Mouse (Mus musculus) hindlimb bud, embryonic 11.5 days (tissue): ENCODE results near the gene Gm11492.

ENCODE experiments used
- DNase-seq: peaks from one replicate; pipeline ENCODE4 v3.0.0-alpha.2; 2012; ENCODE audit warnings: low read depth, low spot score; ENCODE audit errors: extremely low spot score

Gene Gm11492

GRCm38 (mm10) chr11:87578249-87578962, 12.0 kb downstream of the Gm11492 start:
- no peak for DNase-seq

- DNase-seq, result no peak
Observed at GRCm38 (mm10) chr11:87578963-87579601, 12.6 kb downstream of the Gm11492 start.

DNA sequence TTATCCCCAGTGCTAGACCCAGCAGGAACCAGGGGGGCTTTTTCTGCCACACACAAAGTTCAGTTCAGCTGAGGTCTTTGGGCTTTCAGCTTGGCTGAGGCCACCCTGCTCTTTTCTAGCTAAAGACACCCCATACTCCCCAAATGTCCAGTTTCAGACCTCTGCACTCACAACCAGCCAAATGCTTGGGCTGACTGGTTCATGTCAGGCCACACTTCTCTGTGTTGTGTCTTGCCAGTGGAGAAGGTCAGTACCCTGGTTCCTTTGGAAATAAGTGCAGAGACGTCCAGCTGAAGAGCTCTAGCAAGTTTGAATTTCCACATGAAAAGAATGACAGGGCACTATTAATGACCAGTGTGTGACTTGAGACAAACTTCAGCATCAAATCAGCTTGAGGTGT, 13.3 kb downstream of the Gm11492 start:
- DNase-seq, result no peak

DNA sequence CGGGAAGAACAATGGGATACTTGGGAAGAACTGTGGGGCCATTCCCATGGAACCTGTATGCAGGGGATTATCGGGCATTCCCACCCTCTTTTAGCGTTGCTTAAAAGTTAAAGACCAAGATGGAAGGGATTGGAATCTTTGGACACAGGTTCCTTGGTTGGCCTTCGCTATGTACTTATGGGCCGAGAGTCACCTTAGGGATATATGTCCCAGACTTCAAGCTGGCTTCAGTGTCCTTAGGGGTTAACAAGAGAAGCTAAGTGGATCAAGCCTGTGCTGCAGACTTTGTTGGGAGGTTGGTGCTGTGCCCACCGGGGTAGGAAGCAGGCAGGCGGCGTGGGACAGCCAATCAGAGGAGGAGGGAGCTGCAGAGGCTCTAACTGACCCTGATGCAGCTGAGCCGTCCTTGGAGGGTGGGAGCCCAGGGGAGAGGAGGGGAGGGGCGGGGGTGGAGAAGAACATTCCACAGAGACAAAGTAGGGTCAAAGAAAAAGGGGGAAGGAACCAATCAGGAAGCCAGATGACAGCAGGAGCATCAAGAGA, 14.2 kb downstream of the Gm11492 start:
- DNase-seq, result no peak

DNA sequence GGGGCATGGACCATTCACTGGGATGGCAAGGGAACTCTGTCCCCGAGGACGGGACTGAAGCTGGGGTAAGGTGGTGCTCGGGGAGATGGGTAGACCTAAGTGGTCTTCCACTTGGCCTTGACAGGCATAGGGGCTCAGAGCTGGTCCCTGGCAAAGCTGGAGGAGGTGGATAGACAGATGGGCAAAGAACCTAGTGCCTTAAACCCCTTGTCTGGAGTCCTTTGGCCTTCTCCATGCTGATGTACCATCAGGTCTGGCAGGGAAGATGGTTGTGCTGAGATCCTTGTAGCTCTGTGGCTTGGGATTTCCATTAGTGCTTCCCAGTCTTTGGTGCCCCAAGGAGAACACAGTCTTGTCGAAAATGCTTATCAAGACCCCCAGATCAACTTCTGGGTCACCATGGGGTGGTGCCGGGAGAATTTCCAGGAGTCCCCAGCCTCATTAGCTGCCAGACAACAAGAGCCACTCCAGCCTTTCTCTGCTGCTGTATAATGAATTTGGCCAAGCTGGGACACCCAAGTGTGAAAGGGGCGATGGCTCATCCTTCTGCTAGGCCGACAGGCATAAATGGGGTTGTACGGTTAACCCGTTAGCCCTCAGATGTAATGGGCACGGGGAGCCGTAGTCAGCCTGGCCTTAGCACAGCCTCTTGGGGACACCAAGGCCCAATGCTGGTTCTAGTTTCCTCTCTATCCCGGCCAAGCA, 14.9 kb downstream of the Gm11492 start:
- no peak for DNase-seq

DNA sequence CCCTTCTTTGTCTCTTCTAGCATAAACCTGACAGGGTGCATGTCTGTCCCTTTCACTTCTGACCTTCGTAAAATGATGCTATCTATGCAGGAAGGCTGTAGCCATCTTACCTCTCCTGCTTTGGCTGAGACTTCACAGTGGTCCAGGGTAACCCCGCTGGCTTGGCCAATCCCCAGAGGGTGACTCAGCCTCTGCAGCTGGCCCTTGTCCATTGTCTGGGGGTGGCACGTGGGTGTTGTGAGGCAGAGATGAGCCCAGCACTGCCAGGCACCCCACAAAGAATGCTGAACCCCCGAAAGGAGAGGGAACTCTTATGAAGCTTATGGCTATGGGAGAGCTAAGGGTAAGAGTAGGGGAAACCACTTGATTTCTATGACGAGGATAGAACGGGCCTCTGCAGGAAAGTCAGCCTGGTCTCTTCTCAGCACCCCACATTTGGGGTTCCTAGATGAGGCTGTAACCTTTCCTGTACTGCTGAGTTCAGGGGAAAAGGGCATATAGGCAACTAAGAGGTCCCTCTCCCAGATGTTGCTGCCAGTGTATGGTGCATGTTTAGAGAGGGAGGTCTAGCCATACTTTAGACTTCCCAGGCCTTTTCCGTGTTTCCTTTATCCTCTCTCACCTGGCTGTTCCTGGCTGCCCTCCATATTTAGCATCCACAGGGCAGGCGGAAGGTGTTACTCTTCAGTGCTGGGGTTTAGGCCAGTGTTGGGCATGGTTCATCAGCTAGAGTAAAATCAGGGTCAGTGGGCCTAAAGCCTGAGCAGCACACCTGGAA, 15.7 kb downstream of the Gm11492 start:
- DNase-seq, result no peak

DNA sequence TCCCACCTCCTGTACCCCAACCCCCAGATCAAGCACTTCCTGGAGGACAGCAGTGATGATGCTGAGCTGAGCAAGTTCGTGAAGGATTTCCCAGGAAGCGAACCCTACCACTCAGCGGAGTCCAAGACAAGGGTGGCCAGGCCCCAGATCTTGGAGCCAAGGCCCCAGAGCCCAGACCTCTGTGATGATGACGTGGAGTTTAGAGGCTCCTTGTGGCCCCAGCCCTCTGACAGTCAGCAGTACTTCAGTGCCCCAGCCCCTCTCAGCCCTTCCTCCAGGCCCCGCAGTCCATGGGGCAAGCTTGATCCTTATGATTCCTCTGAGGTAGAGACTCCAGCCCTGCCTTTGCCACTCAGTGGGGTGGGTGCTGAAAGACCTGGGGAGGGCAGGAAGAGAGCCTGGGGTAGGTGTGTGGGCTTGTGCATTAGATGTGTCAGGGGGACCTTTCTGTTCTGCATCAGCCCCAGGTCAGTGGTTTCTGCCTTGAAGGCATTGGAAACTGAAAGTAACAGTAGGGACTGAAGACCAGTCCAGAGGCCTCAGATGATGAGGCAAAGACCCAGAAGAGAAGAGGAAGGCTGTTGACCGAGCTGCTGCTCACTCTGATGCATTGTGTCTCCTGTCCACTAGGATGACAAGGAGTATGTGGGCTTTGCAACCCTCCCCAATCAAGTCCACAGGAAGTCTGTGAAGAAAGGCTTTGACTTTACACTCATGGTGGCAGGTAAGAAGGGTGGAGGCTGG, 17.0 kb downstream of the Gm11492 start:
- no peak for DNase-seq

- DNase-seq, result no peak
Observed at GRCm38 (mm10) chr11:87584711-87585505, 18.5 kb downstream of the Gm11492 start.

GRCm38 (mm10) chr11:87587211-87587874, 20.9 kb downstream of the Gm11492 start:
- no peak for DNase-seq

DNA sequence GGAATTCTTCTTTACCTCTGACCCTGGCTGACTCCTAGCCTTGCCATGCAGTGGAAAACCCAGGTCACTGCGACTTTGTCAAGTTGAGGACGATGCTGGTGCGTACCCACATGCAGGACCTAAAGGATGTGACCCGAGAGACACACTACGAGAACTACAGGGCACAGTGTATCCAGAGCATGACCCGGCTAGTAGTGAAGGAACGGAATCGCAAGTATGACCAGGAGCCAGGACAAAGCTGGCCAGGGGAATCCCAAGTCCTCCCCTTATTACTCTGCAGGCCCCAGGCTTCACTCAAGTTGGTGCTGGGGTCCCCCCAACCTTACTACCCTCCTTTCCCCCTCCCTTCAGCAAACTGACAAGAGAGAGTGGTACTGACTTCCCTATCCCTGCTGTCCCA, 23.2 kb downstream of the Gm11492 start:
- no peak for DNase-seq

- no peak for DNase-seq
Observed at GRCm38 (mm10) chr11:87590841-87591525, 24.5 kb downstream of the Gm11492 start.

- DNase-seq, result peak; percentile 95
Observed at GRCm38 (mm10) chr11:87591526-87592353, 25.3 kb downstream of the Gm11492 start, which contains the start of gene Mtmr4. Gene Mtmr4, plus strand, starts transcription at chr11:87592162.

- no peak for DNase-seq
Observed at GRCm38 (mm10) chr11:87592354-87592695, 25.9 kb downstream of the Gm11492 start.

DNA sequence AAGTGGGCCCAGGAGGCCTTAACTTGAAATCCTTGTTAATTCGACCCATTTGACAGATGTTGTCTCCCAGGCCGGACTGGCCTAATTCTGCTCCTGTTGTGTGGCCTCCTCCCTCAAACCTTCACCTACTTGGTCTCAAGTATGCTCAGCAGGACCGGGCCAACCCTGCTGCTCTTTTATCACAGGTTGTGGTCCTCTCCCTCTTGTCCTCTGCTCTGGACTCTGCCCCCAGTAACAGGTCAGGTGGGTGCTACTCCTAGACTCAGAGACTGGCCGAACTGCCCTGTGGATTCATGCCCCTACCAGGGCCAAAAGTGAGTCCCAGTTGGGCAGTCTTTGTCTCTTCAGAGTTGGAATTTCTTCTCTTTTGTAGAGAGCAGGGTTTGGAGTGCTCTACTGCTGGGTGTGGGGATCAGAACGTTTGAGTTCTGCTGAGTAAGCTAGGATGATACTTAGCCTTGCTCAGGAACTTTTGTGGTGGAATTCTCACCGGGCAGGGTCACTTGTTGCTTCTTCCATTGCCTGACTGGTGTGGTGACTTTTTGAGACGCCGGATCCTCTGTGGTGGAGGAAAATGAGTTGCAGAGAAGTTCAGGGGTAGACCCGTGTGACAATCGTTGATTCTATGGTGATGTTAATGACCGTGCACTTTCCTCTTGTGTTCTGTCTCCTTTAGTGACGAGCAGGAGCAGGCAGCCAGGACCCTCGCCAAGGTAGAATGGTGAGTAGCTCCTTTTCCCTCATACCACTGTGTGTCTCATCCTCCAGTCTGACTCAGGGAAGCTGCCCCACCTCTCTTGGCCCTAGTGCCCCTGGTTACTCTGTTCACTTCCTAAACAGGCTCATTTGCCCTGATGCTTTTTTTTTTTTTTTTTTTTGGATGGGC, 26.5 kb downstream of the Gm11492 start:
- DNase-seq, result no peak

DNA sequence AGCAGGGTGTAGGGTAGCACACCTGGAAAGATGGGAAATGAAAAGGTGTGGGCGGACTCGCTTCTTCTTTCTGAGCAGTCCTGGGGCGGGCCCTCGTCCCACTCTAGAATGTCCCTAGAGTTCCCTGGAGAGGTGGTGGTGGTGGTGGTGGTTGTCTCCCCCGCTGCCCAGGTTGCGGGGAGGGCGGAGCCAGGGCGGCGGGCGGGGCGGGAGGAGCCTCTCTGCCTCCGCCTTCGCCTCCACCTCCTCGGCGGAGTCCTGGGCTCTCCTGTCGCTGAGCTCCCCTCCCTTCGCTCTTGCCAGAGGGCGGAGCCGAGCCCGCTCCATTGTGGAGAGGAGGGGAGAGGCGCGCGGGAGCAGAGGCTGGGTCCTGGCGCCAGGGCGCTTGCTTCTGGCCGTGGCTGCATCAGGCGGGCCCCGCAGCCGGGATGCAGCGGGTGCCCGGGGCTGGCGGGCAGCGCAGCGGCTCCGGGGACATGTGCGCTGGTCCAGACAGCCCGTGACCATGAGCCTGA, 28.9 kb downstream of the Gm11492 start:
- DNase-seq, result no peak

DNA sequence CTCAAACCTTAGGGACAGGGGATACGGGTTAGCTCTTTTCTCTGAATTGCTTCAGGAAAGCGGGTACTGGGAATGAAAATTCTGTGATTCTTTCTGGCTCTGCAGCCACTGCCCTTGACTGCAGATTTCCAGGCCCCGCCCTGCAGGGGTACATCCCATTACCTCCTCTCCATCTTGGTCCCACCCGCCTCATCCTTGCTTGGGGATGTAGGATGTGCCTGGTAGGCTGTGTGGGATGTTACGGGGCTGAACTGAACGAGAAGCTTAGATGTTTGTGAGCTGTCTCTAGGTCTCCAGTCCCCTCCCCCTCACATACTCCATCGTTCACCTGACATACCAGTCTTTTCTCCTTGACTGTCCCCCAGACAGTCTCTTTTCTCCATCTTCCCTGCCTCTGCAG, 29.5 kb downstream of the Gm11492 start:
- no peak for DNase-seq
